Mouse (Mus musculus) kidney, adult 8-10 months (tissue): ENCODE data around the gene Shank1.

Source experiments
- DNase-seq, 2 experiments: peaks; one replicate each; pipeline ENCODE4 v3.0.0; 2022

The Shank1 gene

DNA sequence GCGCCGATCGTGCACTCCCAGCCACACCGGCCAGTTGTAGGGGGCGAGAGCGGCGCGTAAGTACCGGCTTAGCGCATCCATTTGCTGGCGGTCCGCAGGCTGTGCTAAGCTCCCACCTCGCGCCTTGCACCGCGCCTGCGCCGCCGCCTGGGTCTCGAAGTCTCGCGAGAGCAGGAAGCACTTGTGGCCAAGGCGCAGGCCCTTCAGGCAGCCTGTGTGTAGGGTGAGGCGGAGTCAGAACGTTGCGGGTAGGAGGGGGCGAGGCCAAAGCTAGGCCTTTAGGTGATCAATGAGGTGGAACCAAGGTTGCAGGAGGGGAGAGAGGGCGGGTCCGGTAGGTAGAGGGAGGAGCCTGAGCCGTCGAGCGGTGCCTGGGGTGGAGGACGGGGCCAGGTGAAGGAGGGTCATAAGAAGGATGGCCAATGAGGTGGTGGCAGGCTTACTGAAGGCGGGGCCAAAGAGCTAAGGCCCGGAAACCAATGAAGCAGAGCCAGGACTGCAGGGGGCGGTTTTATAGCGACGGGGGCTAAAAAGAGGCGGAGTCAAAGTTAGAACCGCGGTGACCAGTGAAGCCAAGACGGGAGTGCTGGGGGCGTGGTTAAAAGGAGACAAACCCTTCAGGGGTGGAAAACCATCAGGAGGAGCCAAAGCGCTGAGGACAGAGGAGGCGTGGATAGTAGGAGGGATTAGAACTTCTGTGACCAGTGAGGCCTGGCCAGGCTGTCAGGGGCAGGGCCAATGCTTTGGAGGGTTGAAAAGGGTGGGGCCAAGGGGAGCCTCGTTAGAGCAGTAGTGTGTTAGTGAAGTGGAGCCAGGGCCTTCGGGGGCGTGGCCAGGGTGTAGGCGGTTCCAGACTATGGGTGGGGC, 5.0 kb upstream of the Shank1 start:
- DNase-seq, result peak; percentile 98 to 100

- DNase-seq, result no peak
These were observed 4.4 kb upstream of the Shank1 start for GRCm38 (mm10) chr7:44305686-44306085.

DNA sequence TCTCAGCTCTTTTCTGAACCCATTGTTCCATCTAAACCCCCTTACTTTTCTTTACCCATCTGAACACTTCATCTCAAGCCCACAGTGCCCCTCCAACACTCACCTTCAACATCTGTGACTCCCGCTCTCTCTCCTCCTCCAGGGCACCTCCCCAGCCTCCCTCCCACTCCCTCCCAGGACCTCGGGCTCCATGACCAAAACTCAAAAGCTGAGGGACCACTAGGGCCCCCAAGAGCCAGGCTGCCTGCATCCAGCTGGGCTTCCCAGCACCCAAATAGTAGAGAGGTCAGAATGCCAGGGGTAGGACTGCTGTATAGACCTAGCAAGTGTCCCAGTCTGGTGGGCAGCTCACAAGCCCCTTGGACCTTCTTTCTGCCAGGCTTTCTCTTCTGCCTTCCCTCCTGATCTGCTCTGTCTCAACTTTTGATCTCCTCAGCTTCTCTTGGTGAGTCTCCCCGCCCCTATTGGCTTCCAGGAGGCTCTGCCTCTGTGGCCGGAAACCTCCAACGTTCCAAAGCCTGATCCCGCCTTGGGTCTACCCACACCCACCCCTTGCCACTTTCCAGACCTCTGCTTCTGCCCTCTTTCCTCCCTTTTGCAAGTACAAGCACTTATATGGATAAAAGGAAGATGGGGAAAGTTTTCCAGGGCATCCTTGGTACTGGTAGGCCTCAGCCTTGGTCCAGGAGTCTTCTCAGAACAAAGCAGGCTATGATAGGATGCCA, 3.4 kb upstream of the Shank1 start, which contains the start of gene Clec11a:
Clec11a (minus strand) TSS at position 387 of the 725 bp plus-strand sequence.
- DNase-seq, result no peak

DNA sequence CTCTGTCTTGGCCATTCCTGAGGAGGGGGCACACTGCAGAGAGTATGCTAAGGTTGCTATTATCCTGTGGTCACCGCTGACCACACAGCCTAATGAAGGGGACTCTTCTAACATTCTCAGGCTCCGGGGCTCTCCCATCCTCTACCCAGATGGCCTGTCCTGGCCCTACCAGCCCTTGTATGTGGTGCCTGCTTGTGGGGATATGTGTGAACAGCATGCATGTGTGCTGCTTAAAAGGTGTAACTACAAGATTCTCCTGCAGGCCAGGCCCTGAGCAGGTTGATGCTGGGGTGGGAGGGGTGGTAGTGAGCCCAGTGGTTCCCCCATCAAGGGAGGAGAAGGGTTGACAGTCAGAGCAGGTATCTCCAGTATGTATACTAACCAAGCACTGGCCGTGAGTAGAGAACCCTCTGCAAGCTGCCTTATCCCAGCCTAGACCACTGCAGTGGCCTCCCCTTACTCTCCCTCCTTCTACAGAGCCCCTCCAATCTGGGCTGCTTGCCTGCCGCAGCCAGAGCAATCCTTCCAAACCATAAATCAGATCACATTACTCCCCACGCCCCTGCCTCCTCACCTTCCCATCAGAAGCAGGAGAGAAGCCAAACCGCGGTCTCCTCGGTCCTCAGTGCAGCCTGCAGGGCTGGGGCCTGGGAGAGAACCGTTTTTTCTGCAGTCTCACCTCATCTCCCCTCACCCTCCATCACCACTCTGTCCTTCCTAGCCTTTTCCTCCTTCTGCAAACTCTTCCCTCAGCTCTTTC, 2.6 kb upstream of the Shank1 start:
- no peak for DNase-seq

- no peak for DNase-seq
These were observed 328 bp downstream of the Shank1 start for GRCm38 (mm10) chr7:44310285-44310877.

DNA sequence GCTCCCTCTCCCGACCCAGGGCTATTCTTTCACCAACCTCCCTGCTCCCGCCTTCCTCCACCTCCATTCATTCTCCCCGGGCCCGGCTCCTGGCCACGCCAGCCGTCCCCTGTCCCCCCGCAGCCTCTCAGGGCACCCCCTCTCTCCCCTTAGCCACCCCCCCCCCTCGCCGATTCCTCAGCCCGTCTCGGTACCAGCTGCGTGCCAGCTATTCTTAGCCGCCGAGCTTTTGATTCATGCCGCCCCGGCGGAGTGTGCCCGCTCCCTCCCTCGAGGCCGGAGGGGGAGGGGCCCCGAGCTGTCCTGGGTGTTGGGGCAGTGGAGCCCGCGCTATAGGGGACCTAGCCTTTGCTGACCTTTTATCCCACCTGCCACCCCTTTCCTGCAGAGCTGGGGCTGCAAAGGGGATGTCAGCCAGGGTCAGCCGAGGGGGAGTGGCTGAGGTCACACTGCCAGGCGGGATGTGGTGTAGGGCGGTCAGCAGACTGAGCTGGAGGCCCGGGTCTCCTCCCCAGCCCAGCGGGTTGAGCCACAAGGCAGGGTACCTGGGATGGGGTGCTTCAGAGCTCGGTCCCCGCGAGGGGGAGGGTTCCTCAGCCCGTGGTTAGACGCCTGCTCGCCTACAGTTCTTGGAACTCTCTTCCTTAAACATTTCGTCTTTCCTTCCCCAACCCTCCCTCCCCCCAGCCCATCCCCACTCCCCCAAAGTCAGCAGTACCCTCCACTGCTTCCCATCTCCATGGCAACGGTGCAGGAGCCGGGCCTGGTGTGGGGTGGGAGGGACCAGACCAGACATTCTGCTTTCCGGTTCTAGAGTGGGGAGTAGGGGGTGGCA, 1.0 kb downstream of the Shank1 start:
- no peak for DNase-seq

GRCm38 (mm10) chr7:44311713-44312304, 1.8 kb downstream of the Shank1 start:
- no peak for DNase-seq

DNA sequence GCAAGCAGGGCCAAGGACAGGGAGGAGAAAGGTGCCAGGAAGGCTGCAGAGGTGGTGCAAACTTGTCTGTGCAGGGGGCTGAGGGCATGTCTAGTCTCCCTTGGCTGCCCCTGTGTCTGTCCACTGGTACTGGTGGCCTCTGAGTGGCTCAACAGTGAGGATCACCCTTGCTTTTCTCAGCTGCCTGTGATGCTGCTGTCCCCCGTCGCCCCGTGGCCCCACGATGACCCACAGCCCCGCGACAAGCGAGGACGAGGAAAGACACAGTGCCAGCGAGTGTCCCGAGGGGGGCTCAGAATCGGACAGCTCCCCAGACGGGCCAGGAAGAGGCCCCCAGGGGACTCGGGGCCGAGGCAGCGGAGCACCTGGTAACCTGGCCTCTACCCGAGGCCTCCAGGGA, 2.4 kb downstream of the Shank1 start:
- no peak for DNase-seq

GRCm38 (mm10) chr7:44317913-44318312, 7.9 kb downstream of the Shank1 start:
- DNase-seq, result peak in 1 of 2 experiments; percentile 18

DNA sequence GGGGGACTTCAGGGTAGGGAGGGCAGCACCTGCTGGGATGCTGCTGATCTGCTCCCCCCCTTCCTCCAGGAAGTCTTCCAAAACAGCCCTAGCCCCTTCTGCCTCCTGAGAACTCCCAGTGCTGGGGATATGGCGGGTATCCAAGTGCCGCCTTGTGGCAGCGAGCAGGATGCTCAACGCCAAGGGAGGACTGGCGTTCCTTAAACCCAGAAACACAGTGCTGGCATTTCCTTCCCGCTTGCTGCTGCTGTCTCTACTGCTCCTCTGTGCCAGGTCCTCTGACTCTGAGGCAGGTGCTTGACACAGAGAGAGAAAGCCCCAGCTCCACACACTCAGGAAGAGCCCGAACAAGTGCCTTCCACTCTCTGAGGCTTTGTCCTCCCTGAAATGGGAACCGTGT, 10.8 kb downstream of the Shank1 start:
- DNase-seq, result no peak

- DNase-seq, result no peak
These were observed 12.2 kb downstream of the Shank1 start for GRCm38 (mm10) chr7:44322290-44322689.

DNA sequence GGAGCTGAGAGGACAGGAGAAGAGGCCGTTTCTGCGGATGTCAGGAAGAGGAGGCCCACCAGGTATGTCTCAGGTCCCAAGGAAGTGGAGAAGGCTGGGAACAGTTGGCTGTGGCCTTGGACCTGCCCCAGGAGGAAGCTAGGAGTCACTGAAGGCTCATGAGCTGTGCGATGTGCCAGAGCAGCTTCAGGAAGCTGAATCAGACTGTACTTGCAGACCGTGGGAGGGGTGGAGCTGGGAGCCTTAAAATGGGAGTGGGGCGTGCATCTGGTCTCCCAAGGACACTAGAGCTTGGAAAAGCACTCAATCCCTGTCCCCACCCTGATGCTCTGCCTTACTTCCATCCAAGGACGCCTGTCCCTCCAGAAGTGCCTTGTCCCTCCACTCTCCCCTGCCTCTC, 16.6 kb downstream of the Shank1 start:
- DNase-seq, result no peak

DNA sequence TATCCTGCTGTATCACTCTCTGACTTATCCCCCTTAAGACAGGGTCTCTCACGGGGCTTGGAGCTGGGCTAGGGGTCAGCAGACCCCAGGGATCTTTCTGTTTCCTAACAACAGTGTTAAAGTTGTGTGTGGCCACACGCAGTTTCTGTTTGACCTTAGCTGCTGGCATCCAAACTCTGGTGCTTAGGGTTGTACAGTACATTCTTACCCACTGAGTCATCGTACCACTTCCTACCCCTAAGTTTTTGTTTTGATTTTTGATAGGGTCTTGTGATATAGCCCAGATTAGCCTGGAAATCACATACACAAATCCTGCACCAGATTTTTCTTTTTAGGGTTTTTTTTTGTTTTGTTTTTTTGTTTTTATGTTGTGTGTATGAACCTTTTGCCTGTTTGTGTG, 22.3 kb downstream of the Shank1 start:
- DNase-seq, result no peak

- DNase-seq, result no peak
These were observed 24.1 kb downstream of the Shank1 start for GRCm38 (mm10) chr7:44334139-44334538.

- DNase-seq, result no peak
These were observed 25.2 kb downstream of the Shank1 start for GRCm38 (mm10) chr7:44335031-44335878.

DNA sequence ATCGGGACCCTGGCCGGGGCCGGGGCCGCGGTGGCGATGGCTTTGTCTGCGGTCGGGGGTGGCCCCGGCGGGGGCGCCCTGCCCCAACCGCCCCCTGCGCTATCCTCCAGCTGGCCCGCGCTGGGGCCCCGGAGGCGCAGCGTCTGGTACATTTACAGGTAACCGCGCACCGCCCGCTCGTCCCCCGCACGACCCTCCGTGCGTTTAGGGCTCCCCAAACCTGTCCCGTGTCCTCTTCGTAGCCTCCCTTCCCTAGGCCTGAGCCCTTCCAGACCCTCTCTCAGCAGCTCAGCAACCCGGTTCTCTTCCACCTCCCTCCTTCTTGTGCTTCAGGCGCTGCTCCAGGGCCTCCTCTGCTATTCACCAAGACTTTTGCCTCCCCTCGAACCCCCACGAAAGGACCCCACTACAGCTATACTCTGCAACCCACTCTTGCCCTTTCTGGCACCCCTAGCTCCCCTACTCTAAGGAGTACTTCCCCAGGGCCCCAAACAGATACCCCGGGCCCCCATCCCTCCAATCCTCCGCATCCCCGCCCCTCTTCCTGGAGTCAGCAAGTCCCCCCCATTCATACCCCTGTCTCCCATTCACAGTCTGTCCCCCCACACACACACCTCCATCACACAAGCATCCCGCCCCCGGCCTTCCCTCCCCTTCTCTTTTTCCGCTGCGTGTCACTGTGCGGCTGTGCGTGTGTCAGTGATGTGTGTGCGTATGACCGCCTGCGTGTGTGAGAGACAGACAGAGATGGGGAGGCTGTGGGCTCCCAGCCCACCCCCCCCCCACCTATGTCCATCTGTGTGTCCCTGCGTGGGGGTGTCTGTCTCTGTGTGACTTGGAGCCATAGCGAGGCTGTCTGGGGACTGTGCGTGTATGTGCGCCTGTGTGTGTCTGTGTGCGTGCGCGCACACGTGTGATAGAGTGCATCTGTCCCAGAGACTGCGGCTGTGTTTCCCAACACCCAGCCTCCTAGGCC, 26.3 kb downstream of the Shank1 start:
- no peak for DNase-seq

DNA sequence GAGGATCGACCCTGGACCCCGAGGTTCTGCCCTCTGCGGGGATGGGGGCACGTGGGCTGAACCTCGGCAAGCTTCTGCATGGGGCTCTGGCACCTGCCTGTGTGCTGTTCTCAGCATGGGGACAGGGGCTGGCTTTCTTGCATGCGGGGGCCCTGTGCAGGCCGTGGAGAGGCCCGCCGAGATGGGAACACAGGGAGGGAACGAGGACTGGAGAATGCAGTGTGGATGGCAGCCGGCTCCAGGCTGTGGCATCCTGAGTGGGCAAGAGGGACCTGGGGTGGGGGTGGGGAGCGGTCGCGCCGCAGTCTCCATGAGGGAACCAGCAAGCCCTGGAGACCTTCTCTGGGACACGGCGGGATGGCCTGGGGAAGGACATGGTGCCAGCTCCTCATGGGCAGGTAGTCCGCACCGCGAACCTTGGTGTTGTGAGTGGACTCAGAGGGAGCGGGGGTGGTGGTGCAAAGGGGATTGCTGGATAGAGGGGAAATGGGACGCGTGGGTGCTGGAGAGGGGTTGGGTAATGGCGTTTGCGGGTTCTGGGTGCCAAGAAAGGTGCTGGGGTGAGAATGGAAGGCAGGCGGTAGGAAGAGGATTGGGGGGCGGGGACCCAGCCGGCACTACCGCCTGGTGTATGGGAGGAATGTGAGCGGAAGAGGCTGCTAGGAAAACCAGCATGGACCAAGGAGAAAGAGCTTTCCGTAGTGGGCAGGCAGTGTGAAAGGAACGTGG, 27.2 kb downstream of the Shank1 start:
- no peak for DNase-seq

DNA sequence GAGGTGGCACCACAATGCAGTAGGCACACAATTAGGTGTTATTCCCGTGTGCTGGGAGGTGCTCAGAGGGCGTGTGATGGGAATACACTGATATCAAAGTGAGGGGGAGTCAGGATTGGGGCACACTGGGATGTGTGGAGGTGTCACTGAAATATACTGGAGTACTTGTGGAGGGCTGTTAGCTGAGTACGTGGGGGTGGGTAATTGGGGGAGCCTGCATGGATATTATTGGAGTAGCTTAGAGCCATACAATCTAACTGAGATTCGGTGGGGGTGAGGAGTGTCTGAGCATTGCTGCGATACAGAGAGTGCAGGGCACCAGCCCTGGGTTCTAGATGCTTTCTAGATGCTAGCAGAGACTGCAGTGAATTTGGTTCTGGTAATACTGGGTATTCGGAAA, 30.2 kb downstream of the Shank1 start:
- no peak for DNase-seq

GRCm38 (mm10) chr7:44341119-44341518, 31.1 kb downstream of the Shank1 start:
- no peak for DNase-seq
